Mouse (Mus musculus): ENCODE measurements around the gene Psap.

Psap gene

GRCm38 (mm10) chr10:60289216-60289615 lies 11.8 kb downstream of the Psap start:
- no peak for DNase-seq (ENCODE audit: low spot score)

GRCm38 (mm10) chr10:60290026-60290738 lies 12.8 kb downstream of the Psap start:
- no peak for DNase-seq (ENCODE audit: low spot score)

GRCm38 (mm10) chr10:60290739-60291110 lies 13.3 kb downstream of the Psap start:
- DNase-seq (ENCODE audit: low spot score), result peak; percentile 14

- DNase-seq (ENCODE audit: low spot score), result no peak
Measured at GRCm38 (mm10) chr10:60292209-60292608, 14.8 kb downstream of the Psap start.

- peak; percentile 9 for DNase-seq (ENCODE audit: low spot score)
Measured at GRCm38 (mm10) chr10:60294621-60295020, 17.2 kb downstream of the Psap start.

- DNase-seq (ENCODE audit: low spot score), result no peak
Measured at GRCm38 (mm10) chr10:60295356-60295755, 17.9 kb downstream of the Psap start.

- peak; percentile 19 for DNase-seq (ENCODE audit: low spot score)
Measured at GRCm38 (mm10) chr10:60296027-60296426, 18.6 kb downstream of the Psap start.

- DNase-seq (ENCODE audit: low spot score), result no peak
Measured at GRCm38 (mm10) chr10:60299636-60300035, 22.2 kb downstream of the Psap start.

- DNase-seq (ENCODE audit: low spot score), result no peak
Measured at GRCm38 (mm10) chr10:60303419-60303818, 26.0 kb downstream of the Psap start.

GRCm38 (mm10) chr10:60304854-60305628 lies 27.6 kb downstream of the Psap start:
- peak; percentile 88 for DNase-seq (ENCODE audit: low spot score)

- DNase-seq (ENCODE audit: low spot score), result no peak
Measured at GRCm38 (mm10) chr10:60310629-60311028, 33.2 kb downstream of the Psap start.

- no peak for DNase-seq (ENCODE audit: low spot score)
Measured at GRCm38 (mm10) chr10:60313606-60314005, 36.2 kb downstream of the Psap start.

GRCm38 (mm10) chr10:60316166-60316565 lies 38.7 kb downstream of the Psap start:
- no peak for DNase-seq (ENCODE audit: low spot score)

- peak; percentile 51 for DNase-seq (ENCODE audit: low spot score)
Measured at GRCm38 (mm10) chr10:60328963-60329650, 51.7 kb downstream of the Psap start.

GRCm38 (mm10) chr10:60334583-60334982 lies 57.2 kb downstream of the Psap start:
- DNase-seq (ENCODE audit: low spot score), result no peak

- no peak for DNase-seq (ENCODE audit: low spot score)
Measured at GRCm38 (mm10) chr10:60335021-60335420, 57.6 kb downstream of the Psap start.

GRCm38 (mm10) chr10:60341528-60341927 lies 64.1 kb downstream of the Psap start:
- DNase-seq (ENCODE audit: low spot score), result no peak

GRCm38 (mm10) chr10:60344111-60344510 lies 66.7 kb downstream of the Psap start:
- DNase-seq (ENCODE audit: low spot score), result no peak

- no peak for DNase-seq (ENCODE audit: low spot score)
Measured at GRCm38 (mm10) chr10:60346056-60346455, 68.6 kb downstream of the Psap start.

- DNase-seq (ENCODE audit: low spot score), result peak; percentile 80
Measured at GRCm38 (mm10) chr10:60346701-60347405, 69.4 kb downstream of the Psap start, which contains the start of gene Vsir. Gene Vsir (plus strand): TSS chr10:60346851.

- no peak for DNase-seq (ENCODE audit: low spot score)
Measured at GRCm38 (mm10) chr10:60347768-60348610, 70.6 kb downstream of the Psap start.
